Mouse (Mus musculus) lung, adult 2 months (tissue): ENCODE data around the gene Phldb1.

Experiments
- CTCF ChIP-seq: fragments of 200-500 bp; IDR thresholded peaks from 2 replicates; pipeline ENCODE4 v1.5.1; 2011; ENCODE audit warnings: mild to moderate bottlenecking, low read length, control low read depth; ENCODE audit not compliant: insufficient read depth
- POLR2A ChIP-seq: fragments of 200-500 bp; IDR thresholded peaks from 2 replicates; pipeline ENCODE4 v1.6.1; 2011; ENCODE audit warnings: low read depth, mild to moderate bottlenecking, control low read depth, low read length, borderline replicate concordance; ENCODE audit errors: extremely low read depth

GRCm38 (mm10) chr9:44723521-44724041, 11.4 kb downstream of the Phldb1 start:
- TF ChIP-seq CTCF (no peak), POLR2A (no peak)
